Mouse (Mus musculus) lung, postnatal 0 days (tissue): ENCODE data around the gene Cyp2d40. TPM values are rescaled to one million over a fixed set of nuclear protein-coding genes. Genes with fewer than 3 reads are reported as not detected.
"Not testable (repeated sequence)": the region's sequence is repeated elsewhere in the genome, so short reads cannot be mapped to it uniquely, and the experiment has no call there.

Experiments
- ATAC-seq: fragments of 200-750 bp; cut with Nextera tagmentation; 2 replicates; pipeline ENCODE4 v1.8.0; 2017; ENCODE audit warnings: moderate library complexity
- DNase-seq: peaks from one replicate; pipeline ENCODE4 v3.0.0-alpha.2; 2016; ENCODE audit warnings: low spot score
- H3K27ac ChIP-seq: fragments of 300-500 bp; sonication (generic); 2 replicates; pipeline ENCODE4 v1.5.1; 2014; ENCODE audit warnings: antibody characterized with exemption, mild to moderate bottlenecking, low read length, mixed read lengths
- H3K27me3 ChIP-seq: fragments of 300-500 bp; sonication (generic); replicated peaks from 2 replicates; pipeline ENCODE4 v1.6.1; 2014; ENCODE audit warnings: low read length, mixed read lengths; ENCODE audit not compliant: insufficient read depth
- H3K36me3 ChIP-seq: fragments of 300-500 bp; sonication (generic); 2 replicates; pipeline ENCODE4 v1.6.1; 2014; ENCODE audit warnings: low read length, mixed read lengths; ENCODE audit not compliant: insufficient read depth
- H3K4me1 ChIP-seq: fragments of 300-500 bp; sonication (generic); 2 replicates; pipeline ENCODE4 v1.6.1; 2014; ENCODE audit warnings: antibody characterized with exemption, low read depth, low read length, mixed read lengths; ENCODE audit not compliant: insufficient read depth
- H3K4me2 ChIP-seq: fragments of 300-500 bp; sonication (generic); replicated peaks from 2 replicates; pipeline ENCODE4 v1.6.1; 2014; ENCODE audit warnings: low read depth, mild to moderate bottlenecking, low read length, moderate library complexity, mixed read lengths
- H3K4me3 ChIP-seq: fragments of 300-500 bp; sonication (generic); 2 replicates; pipeline ENCODE4 v1.5.1; 2014; ENCODE audit warnings: low read depth, low read length
- H3K9ac ChIP-seq: fragments of 300-500 bp; sonication (generic); replicated peaks from 2 replicates; pipeline ENCODE4 v1.6.1; 2014; ENCODE audit warnings: low read depth, mild to moderate bottlenecking
- H3K9me3 ChIP-seq: fragments of 300-500 bp; sonication (generic); 2 replicates; pipeline ENCODE4 v1.6.1; 2016; ENCODE audit warnings: low read length, mixed read lengths
- CTCF ChIP-seq: IDR thresholded peaks from 2 replicates; pipeline ENCODE4 v1.5.1; 2016; ENCODE audit warnings: antibody characterized with exemption, mild to moderate bottlenecking
- EP300 ChIP-seq: IDR thresholded peaks from 2 replicates; pipeline ENCODE4 v1.6.1; 2016; ENCODE audit warnings: antibody characterized with exemption, mild to moderate bottlenecking, control low read depth
- WGBS: fragments of 180-500 bp; shearing (Covaris S2); extraction: QIAGEN DNeasy Blood & Tissue Kit; methylation state at CpG from one replicate; pipeline ENCODE4 v1.1.7; 2014; 5-methylcytosine and 5-hydroxymethylcytosine counted together
- polyA plus RNA-seq: library from polyadenylated mRNA; unstranded; fragments of >200 nt; fragmentation: Nextera tagmentation; extraction: Ambion mirVana; gene quantifications from 2 replicates; pipeline ENCODE4 v1.2.1, GENCODE M21; 2015

The Cyp2d40 gene
- polyA plus RNA-seq, 1 experiment from 2014 or later: not detected

DNA sequence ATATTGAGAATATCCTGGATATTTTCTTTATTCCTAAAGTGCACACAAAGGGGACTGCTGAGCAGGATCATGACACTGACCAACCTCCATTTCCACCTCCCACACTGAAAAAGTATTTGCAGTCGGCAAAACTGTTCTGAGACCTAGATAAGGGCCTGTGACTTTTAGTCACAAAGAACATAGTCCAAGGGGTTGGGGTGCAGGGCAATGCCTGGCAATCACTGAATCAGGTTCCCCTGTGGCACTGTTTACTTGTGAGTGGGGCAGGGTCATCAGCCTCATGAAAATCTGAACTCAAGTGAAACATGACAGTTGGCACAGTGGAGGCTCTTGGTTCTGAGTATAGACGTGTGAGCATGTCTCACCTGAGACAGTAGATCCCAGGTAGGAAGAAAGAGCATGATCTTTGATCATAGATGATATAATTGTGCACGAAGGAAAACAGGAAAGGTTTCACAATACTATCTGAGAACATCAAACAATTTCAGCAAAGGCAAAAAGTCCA, 32.0 kb upstream of the Cyp2d40 start:
- no peaks in the 10 kb centered on the region for H3K9me3 ChIP-seq
- no peak overlapping the region for H3K4me2 ChIP-seq
- H3K4me3 ChIP-seq: no peak overlapping the region
- no peaks in the 10 kb centered on the region for H3K4me1 ChIP-seq
- no peak overlapping the region for H3K9ac ChIP-seq
- no peak for DNase-seq
- 59% methylated on average over 3 of the region's 3 CpGs for WGBS
- TF ChIP-seq CTCF (no peak), EP300 (no peak)
- no peak overlapping the region for H3K27ac ChIP-seq
- ATAC-seq: no peak
- no peaks in the 10 kb centered on the region for H3K36me3 ChIP-seq
- no peaks in the 10 kb centered on the region for H3K27me3 ChIP-seq

GRCm38 (mm10) chr15:82794277-82794676, 30.3 kb upstream of the Cyp2d40 start, which contains the start of gene Cyp2d26:
TSS of gene Cyp2d26 (minus strand) at chr15:82794294.
- no peaks in the 10 kb centered on the region for H3K36me3 ChIP-seq
- TF ChIP-seq EP300: no peak
- TF ChIP-seq CTCF: no peak
- DNase-seq: no peak
- no peaks in the 10 kb centered on the region for H3K27me3 ChIP-seq
- H3K4me3 ChIP-seq: no peak within 1 kb of the TSS
- no peaks in the 10 kb centered on the region for H3K4me1 ChIP-seq
- H3K9me3 ChIP-seq: no peaks in the 10 kb centered on the region
- no peak for ATAC-seq
- 63% methylated on average over 5 of the region's 5 CpGs for WGBS
- no peak within 1 kb of the TSS for H3K27ac ChIP-seq
- H3K9ac ChIP-seq: no peak within 1 kb of the TSS
- H3K4me2 ChIP-seq: no peak within 1 kb of the TSS

GRCm38 (mm10) chr15:82793868-82794267, 29.9 kb upstream of the Cyp2d40 start:
- Histone ChIP-seq H3K27me3 (no peaks in the 10 kb centered on the region), H3K9ac (no peak overlapping the region), H3K36me3 (no peaks in the 10 kb centered on the region), H3K4me2 (no peak overlapping the region), H3K9me3 (no peaks in the 10 kb centered on the region), H3K4me1 (no peaks in the 10 kb centered on the region), H3K27ac (no peak overlapping the region), H3K4me3 (no peak overlapping the region)
- no peak for ATAC-seq
- 76% methylated on average over 6 of the region's 6 CpGs for WGBS
- no peak for DNase-seq
- TF ChIP-seq EP300: no peak
- no peak for TF ChIP-seq CTCF

DNA sequence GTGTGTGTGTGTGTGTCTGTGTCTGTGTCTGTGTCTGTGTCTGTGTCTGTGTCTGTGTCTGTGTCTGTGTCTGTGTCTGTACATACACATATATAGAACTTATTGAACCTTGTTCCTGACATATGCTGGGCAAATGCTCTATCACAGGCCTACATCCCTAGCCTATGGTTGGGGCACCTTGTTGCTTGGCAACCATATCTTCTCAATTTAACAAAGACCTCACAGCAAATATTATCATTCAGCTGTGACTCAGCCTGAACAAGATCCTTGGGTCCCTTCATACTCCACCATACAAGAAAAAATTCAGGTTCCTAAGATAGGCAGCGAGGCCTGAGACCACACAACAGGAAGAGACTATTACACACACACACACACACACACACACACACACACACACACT, 29.5 kb upstream of the Cyp2d40 start:
- no peaks in the 10 kb centered on the region for H3K27me3 ChIP-seq
- H3K4me2 ChIP-seq: no peak overlapping the region
- no peaks in the 10 kb centered on the region for H3K9me3 ChIP-seq
- H3K4me3 ChIP-seq: no peak overlapping the region
- no peaks in the 10 kb centered on the region for H3K4me1 ChIP-seq
- TF ChIP-seq CTCF: no peak
- no peak for TF ChIP-seq EP300
- no peaks in the 10 kb centered on the region for H3K36me3 ChIP-seq
- ATAC-seq (no peak), DNase-seq (no peak)
- no peak overlapping the region for H3K9ac ChIP-seq
- no peak overlapping the region for H3K27ac ChIP-seq
- 53% methylated on average over 1 of the region's 1 CpGs for WGBS

DNA sequence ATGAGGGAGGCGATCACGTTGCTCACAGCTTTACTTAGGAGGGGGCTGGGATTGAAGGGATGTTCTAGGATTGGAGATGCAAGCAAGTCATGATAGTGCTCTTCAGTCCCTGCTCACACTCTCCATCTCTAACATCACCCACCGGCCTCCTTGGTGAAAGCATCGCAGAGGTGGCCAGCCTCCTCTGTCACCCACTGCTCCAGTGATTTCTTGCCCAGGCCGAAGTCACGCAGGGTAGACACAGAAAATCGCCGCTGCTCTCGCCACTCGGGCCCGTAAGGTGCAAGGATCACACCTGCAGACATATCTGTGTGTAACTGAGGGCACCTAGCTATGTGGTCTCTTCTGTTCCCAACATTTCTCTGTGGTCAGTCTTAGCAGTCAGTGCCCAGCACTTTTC, 28.6 kb upstream of the Cyp2d40 start:
- Histone ChIP-seq H3K36me3 (no peaks in the 10 kb centered on the region), H3K4me1 (no peaks in the 10 kb centered on the region), H3K4me2 (no peak overlapping the region), H3K9ac (no peak overlapping the region), H3K27me3 (no peaks in the 10 kb centered on the region), H3K9me3 (no peaks in the 10 kb centered on the region), H3K27ac (no peak overlapping the region), H3K4me3 (no peak overlapping the region)
- 90% methylated on average over 11 of the region's 11 CpGs for WGBS
- TF ChIP-seq CTCF: no peak
- TF ChIP-seq EP300: no peak
- ATAC-seq (no peak), DNase-seq (no peak)

DNA sequence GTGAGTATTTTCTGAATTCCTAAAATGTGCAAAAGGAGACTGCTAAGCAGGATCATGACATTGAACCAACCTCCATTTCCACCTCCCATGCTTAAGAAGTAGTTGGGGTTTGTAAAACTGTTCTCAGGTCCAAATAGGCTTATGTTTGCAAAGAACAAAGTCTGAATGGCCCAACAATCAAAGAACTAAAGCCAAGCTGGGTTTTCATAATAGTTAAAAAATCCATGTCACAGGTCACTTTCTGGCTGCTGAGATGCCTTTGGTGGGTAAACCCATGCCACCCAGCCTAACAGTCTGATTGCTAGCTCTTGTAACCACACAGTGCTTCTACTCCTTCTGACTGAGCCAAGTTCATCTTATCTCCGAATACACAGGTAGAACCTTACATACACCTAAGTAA, 20.6 kb upstream of the Cyp2d40 start:
- WGBS: 74% methylated on average over 1 of the region's 1 CpGs
- H3K4me3 ChIP-seq: no peak overlapping the region
- H3K27me3 ChIP-seq: no peaks in the 10 kb centered on the region
- no peaks in the 10 kb centered on the region for H3K9me3 ChIP-seq
- H3K4me2 ChIP-seq: no peak overlapping the region
- no peak for TF ChIP-seq EP300
- no peak overlapping the region for H3K27ac ChIP-seq
- ATAC-seq (no peak), DNase-seq (no peak)
- H3K4me1 ChIP-seq: no peaks in the 10 kb centered on the region
- H3K9ac ChIP-seq: no peak overlapping the region
- H3K36me3 ChIP-seq: no peaks in the 10 kb centered on the region

DNA sequence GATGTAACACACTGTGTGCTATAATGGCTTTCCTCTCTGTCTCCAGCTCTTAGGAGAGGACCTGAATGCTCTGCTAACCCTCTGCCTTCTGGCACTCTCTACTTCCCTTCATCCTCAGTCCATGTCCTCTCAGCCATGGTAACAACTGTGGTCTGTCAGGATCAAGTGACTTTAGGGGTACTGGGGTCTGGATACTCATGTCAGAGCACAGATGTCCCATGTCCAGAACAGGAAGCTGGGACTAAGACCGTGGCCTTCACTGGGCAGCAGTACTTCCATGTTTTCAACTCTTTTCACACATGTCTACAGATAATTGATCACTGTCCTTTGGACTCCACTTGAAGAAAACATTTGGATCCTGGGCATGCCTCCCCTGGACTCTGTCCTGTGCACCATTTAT, 19.8 kb upstream of the Cyp2d40 start:
- H3K4me1 ChIP-seq: no peaks in the 10 kb centered on the region
- no peak overlapping the region for H3K4me2 ChIP-seq
- no peaks in the 10 kb centered on the region for H3K27me3 ChIP-seq
- ATAC-seq (no peak; the same call in 1 of the 2 replicates), DNase-seq (peak; percentile 7)
- H3K36me3 ChIP-seq: no peaks in the 10 kb centered on the region
- TF ChIP-seq CTCF (no peak), EP300 (no peak)
- no peak overlapping the region for H3K27ac ChIP-seq
- H3K9ac ChIP-seq: no peak overlapping the region
- H3K4me3 ChIP-seq: no peak overlapping the region
- no peaks in the 10 kb centered on the region for H3K9me3 ChIP-seq
- 35% methylated on average over 1 of the region's 1 CpGs for WGBS

GRCm38 (mm10) chr15:82777856-82778255, 13.9 kb upstream of the Cyp2d40 start:
- H3K4me2 ChIP-seq, H3K27ac ChIP-seq, H3K36me3 ChIP-seq, ATAC-seq, H3K4me3 ChIP-seq, H3K4me1 ChIP-seq, H3K9ac ChIP-seq, H3K9me3 ChIP-seq, H3K27me3 ChIP-seq, DNase-seq: not testable (repeated sequence)
- WGBS: 86% methylated on average over 5 of the region's 5 CpGs
